Mouse (Mus musculus) cerebellum, adult 2 months (tissue): Measurements from ENCODE around the gene Alg14. TPM values are rescaled to one million over a fixed set of nuclear protein-coding genes. Genes with fewer than 3 reads are reported as not detected.

ENCODE experiments used
- DNase-seq, 2 experiments: peaks; one replicate each; pipeline ENCODE4 v3.0.0; 2021
- H3K27ac ChIP-seq: fragments of 200-500 bp; 2 replicates; pipeline ENCODE4 v1.5.1; 2012; ENCODE audit warnings: low read length, control low read depth, inconsistent platforms; ENCODE audit not compliant: insufficient read depth
- H3K27me3 ChIP-seq: fragments of 200-500 bp; 2 replicates; pipeline ENCODE4 v1.6.1; 2012; ENCODE audit warnings: inconsistent platforms, mild to moderate bottlenecking, low read length, moderate library complexity; ENCODE audit not compliant: control insufficient read depth, insufficient read depth
- H3K4me1 ChIP-seq: fragments of 200-500 bp; 2 replicates; pipeline ENCODE4 v1.6.1; 2011; ENCODE audit warnings: low read length; ENCODE audit not compliant: control insufficient read depth, insufficient read depth
- H3K4me3 ChIP-seq: fragments of 200-500 bp; replicated peaks from 2 replicates; pipeline ENCODE3; 2011; ENCODE audit warnings: mild to moderate bottlenecking, low read depth, low read length, control low read depth; ENCODE audit not compliant: insufficient read depth
- CTCF ChIP-seq: fragments of 200-500 bp; IDR thresholded peaks from 2 replicates; pipeline ENCODE4 v1.5.1; 2011; ENCODE audit warnings: low read depth, mild to moderate bottlenecking, control low read depth, low read length, moderate library complexity, borderline replicate concordance; ENCODE audit not compliant: insufficient read depth
- POLR2A ChIP-seq: fragments of 200-500 bp; IDR thresholded peaks from 2 replicates; pipeline ENCODE4 v1.6.1; 2011; ENCODE audit warnings: low read length, control low read depth, borderline replicate concordance; ENCODE audit not compliant: insufficient read depth
- WGBS: fragments of 180-500 bp; shearing (Covaris S2); methylation state at CpG from one replicate; pipeline ENCODE4 v1.1.7; 2018; 5-methylcytosine and 5-hydroxymethylcytosine counted together
- polyA plus RNA-seq: library from polyadenylated mRNA; depleted of rRNA; stranded (reverse); fragments of >200 nt; gene quantifications from 2 replicates; pipeline ENCODE4 v1.2.3, GENCODE M21; 2012

The Alg14 gene
- polyA plus RNA-seq, 1 experiment: 27.1 TPM

GRCm38 (mm10) chr3:121351257-121351656 is 59.7 kb downstream of the Alg14 start:
- no peak overlapping the region for H3K27ac ChIP-seq
- H3K4me3 ChIP-seq: no peak overlapping the region
- DNase-seq: no peak
- TF ChIP-seq CTCF (no peak), POLR2A (no peak)
- H3K27me3 ChIP-seq: no peaks in the 10 kb centered on the region
- peaks cover 25% of the 10 kb centered on the region for H3K4me1 ChIP-seq
- 93% methylated on average over 6 of the region's 6 CpGs for WGBS

GRCm38 (mm10) chr3:121354281-121354680 is 62.7 kb downstream of the Alg14 start:
- WGBS: 97% methylated on average over 9 of the region's 9 CpGs
- Histone ChIP-seq H3K27ac (no peak overlapping the region), H3K27me3 (no peaks in the 10 kb centered on the region), H3K4me3 (no peak overlapping the region), H3K4me1 (peaks cover 23% of the 10 kb centered on the region)
- TF ChIP-seq CTCF: no peak
- TF ChIP-seq POLR2A: no peak
- DNase-seq: no peak

DNA sequence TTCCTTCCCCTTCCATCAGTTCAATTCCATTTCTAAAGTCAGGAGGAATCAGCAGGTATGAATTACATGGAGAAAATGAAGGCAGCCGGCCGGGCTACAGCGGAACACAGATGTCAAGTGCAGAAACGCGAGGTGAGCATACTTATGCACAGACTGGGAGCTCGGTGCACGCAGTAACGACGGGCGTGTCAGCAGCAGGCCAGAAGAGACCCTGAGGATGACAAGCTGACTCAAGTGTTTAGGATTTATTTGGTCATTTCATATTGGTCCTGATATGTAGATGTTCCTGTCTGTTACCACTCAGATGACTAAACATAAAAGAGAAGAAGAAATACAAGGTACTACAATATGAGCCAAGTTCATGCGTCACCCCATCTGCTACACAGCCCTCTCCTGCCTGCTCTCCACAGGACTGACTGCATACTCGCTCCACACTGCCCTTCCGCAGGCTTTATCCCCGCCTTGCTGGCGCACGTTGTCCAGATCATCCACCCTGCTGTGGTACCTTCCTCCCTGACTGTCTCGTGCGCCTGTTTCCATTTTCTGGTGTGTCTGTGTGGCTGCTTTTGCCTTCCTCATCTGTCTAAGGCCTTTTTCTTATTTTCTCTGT is 63.4 kb downstream of the Alg14 start:
- TF ChIP-seq CTCF: no peak
- TF ChIP-seq POLR2A: no peak
- Histone ChIP-seq H3K27ac (no peak overlapping the region), H3K4me1 (peaks cover 16% of the 10 kb centered on the region), H3K27me3 (no peaks in the 10 kb centered on the region), H3K4me3 (no peak overlapping the region)
- WGBS: 25% methylated on average over 18 of the region's 18 CpGs
- peak; percentile 66 to 83 for DNase-seq

DNA sequence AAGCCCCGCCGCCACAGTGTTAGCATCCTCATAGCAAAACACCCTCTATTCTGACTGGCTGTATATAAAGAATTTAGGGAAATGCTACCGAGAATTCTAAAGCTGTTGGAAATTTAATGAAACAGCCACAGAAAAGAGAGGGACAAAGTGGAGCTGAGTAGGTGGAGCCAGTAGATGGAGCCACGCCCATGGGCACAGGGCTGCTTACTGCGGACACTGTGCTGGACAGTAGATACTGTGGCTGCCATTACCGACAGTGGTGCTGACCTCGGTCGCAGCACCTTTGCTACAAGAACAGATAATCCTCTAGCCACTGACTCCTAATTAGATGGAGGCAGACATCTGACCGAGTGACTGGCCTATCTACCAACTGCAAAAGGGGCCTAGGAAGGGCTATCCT is 64.0 kb downstream of the Alg14 start:
- H3K4me3 ChIP-seq: no peak overlapping the region
- no peak for DNase-seq
- H3K4me1 ChIP-seq: peaks cover 11% of the 10 kb centered on the region
- no peak for TF ChIP-seq POLR2A
- TF ChIP-seq CTCF: no peak
- WGBS: 92% methylated on average over 9 of the region's 9 CpGs
- H3K27ac ChIP-seq: no peak overlapping the region
- no peaks in the 10 kb centered on the region for H3K27me3 ChIP-seq

DNA sequence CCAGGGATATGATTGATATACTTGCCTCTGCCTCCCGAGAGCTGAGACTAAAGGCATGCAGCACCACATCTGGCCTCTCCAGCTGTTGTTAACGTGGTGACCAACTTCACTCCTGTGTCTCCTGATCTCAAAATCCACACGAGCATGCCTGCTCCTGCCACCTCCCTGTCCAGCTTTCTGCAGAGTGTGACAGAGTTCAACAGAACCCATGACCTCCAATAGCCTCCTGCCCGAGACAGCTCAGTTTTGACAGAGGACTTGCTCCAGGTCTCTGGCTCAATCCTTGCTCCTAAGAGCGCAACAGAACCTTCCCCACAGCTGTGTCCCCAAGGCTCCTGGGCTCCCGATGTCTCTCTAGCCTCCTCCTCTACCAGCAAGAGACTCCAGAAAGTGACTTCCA is 64.5 kb downstream of the Alg14 start:
- no peak for DNase-seq
- TF ChIP-seq CTCF: no peak
- no peak for TF ChIP-seq POLR2A
- Histone ChIP-seq H3K27me3 (no peaks in the 10 kb centered on the region), H3K27ac (no peak overlapping the region), H3K4me3 (no peak overlapping the region), H3K4me1 (peaks cover 11% of the 10 kb centered on the region)
- WGBS: 94% methylated on average over 6 of the region's 6 CpGs

GRCm38 (mm10) chr3:121357030-121357429 is 65.5 kb downstream of the Alg14 start:
- 70% methylated on average over 3 of the region's 3 CpGs for WGBS
- H3K4me1 ChIP-seq: peaks cover 11% of the 10 kb centered on the region
- DNase-seq: no peak

GRCm38 (mm10) chr3:121358285-121358684 is 66.7 kb downstream of the Alg14 start:
- H3K4me1 ChIP-seq: peaks cover 11% of the 10 kb centered on the region
- no peak for DNase-seq
- H3K27ac ChIP-seq: no peak overlapping the region
- no peaks in the 10 kb centered on the region for H3K27me3 ChIP-seq
- WGBS: 63% methylated on average over 2 of the region's 2 CpGs
- TF ChIP-seq CTCF (no peak), POLR2A (no peak)
- H3K4me3 ChIP-seq: no peak overlapping the region

More at GRCm38 (mm10) chr3:121357030-121357429, 65.5 kb downstream of the Alg14 start:
- H3K4me3 ChIP-seq: no peak overlapping the region
- TF ChIP-seq CTCF (no peak), POLR2A (no peak)
- no peaks in the 10 kb centered on the region for H3K27me3 ChIP-seq
- no peak overlapping the region for H3K27ac ChIP-seq

DNA sequence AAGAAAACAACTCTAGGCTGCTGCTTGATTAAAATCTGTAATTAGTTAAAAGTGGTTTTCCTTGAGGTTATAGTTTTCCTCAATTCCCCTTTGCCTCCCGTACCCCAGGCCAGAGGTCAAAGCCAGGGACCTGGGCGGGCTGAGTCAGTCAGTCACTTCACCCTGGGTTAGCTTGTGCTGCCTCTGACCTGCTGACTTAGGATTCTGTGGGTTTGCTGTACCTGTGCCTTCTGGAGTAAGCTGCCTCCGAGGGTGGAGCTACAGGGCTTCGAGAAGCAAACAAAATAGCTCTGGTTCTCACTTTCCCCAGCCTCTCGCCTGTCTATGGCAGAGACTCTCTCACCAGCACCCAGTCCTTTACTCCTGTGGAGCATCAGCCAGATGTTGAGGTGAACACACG is 67.3 kb downstream of the Alg14 start:
- H3K4me1 ChIP-seq: peaks cover 11% of the 10 kb centered on the region
- DNase-seq: no peak
- whole genome bisulfite sequencing: 94% methylated on average over 6 of the region's 6 CpGs
- no peaks in the 10 kb centered on the region for H3K27me3 ChIP-seq
- TF ChIP-seq POLR2A (no peak), CTCF (no peak)
- H3K27ac ChIP-seq: no peak overlapping the region
- H3K4me3 ChIP-seq: no peak overlapping the region
